8 mouse cellular contexts compared by ENCODE assay signal in genomic region chr5:72914633-72915561, GRCm38 (mm10). TPM values are rescaled to one million over a fixed set of nuclear protein-coding genes. Genes with fewer than 3 reads are reported as not detected.
DNase-seq lines count a peak whose midpoint lies in the region; ATAC-seq lines count a peak whose summit lies in the region.

No protein-coding gene starts in this region.

- no peaks in the 10 kb centered on the region for H3K27me3 ChIP-seq in intestine, embryonic 14.5 days (replicated peaks; ENCODE audit: control insufficient read depth, insufficient read depth, low read length)
- H3K27me3 ChIP-seq in liver, embryonic 13.5 days: peaks cover 14% of the 10 kb centered on the region; the same call in 1 of the 2 replicates
- no peaks in the 10 kb centered on the region; the same call in 1 of the 2 replicates for H3K27me3 ChIP-seq in neural tube, embryonic 14.5 days (ENCODE audit: control insufficient read depth, insufficient read depth, low read length)

- peak; percentile 7 for DNase-seq in ovary, adult 18-20 months (ENCODE audit: low spot score)
- no peak for DNase-seq in ovary, postnatal 36 days (ENCODE audit: low spot score)
- peak; percentile 30 to 34 for DNase-seq in adrenal gland, postnatal 4 days (ENCODE audit: low spot score in 2 of 2)
- peak; percentile 36 for DNase-seq in forelimb bud, embryonic 11.5 days (ENCODE audit: low read depth, low spot score)
- DNase-seq in intestine, embryonic 14.5 days (ENCODE audit: low spot score): no peak
- DNase-seq in liver, embryonic 13.5 days: peak; percentile 33
- DNase-seq in thymus, postnatal 4 days: peak; percentile 71

- H3K4me2 ChIP-seq in intestine, embryonic 14.5 days (ENCODE audit: low read length): peak overlapping the region; percentile 47
- H3K4me2 ChIP-seq in liver, embryonic 13.5 days: peak overlapping the region; percentile 97
- peak overlapping the region; percentile 42 for H3K4me2 ChIP-seq in neural tube, embryonic 14.5 days (ENCODE audit: low read depth, low read length)

- no peaks in the 10 kb centered on the region for H3K36me3 ChIP-seq in intestine, embryonic 14.5 days (ENCODE audit: control insufficient read depth, insufficient read depth, low read length)
- no peaks in the 10 kb centered on the region for H3K36me3 ChIP-seq in liver, embryonic 13.5 days
- no peaks in the 10 kb centered on the region for H3K36me3 ChIP-seq in neural tube, embryonic 14.5 days (ENCODE audit: control insufficient read depth, insufficient read depth, low read length)

- under 1% methylated on average over 62 of the region's 66 CpGs for WGBS in intestine, embryonic 14.5 days
- WGBS in liver, embryonic 13.5 days (ENCODE audit: insufficient replicate concordance): under 1% methylated on average over 66 of the region's 66 CpGs
- under 1% methylated on average over 50 of the region's 66 CpGs for WGBS in neural tube, embryonic 14.5 days

- peak overlapping the region; percentile 89 for H3K9ac ChIP-seq in intestine, embryonic 14.5 days (ENCODE audit: low read length)
- H3K9ac ChIP-seq in liver, embryonic 13.5 days: peak overlapping the region; percentile 93
- H3K9ac ChIP-seq in neural tube, embryonic 14.5 days (replicated peaks; ENCODE audit: low read depth, low read length): peak overlapping the region; percentile 96

- H3K4me1 ChIP-seq in intestine, embryonic 14.5 days (replicated peaks; ENCODE audit: control insufficient read depth, insufficient read depth, low read length): peaks cover 28% of the 10 kb centered on the region
- H3K4me1 ChIP-seq in liver, embryonic 13.5 days (replicated peaks): peaks cover 62% of the 10 kb centered on the region
- H3K4me1 ChIP-seq in neural tube, embryonic 14.5 days (ENCODE audit: control insufficient read depth, insufficient read depth, low read length): peaks cover 21% of the 10 kb centered on the region

- peak overlapping the region; percentile 96 for H3K27ac ChIP-seq in intestine, embryonic 14.5 days (ENCODE audit: low read depth)
- peak overlapping the region; percentile 87 for H3K27ac ChIP-seq in liver, embryonic 13.5 days
- H3K27ac ChIP-seq in neural tube, embryonic 14.5 days (ENCODE audit: low read depth, low read length): peak overlapping the region; percentile 98

- no peaks in the 10 kb centered on the region for H3K9me3 ChIP-seq in intestine, embryonic 14.5 days (ENCODE audit: control insufficient read depth, low read length)
- H3K9me3 ChIP-seq in liver, embryonic 13.5 days (replicated peaks): no peaks in the 10 kb centered on the region
- no peaks in the 10 kb centered on the region for H3K9me3 ChIP-seq in neural tube, embryonic 14.5 days (ENCODE audit: control insufficient read depth, low read length)

- ATAC-seq in intestine, embryonic 14.5 days (replicated peaks; ENCODE audit: low FRiP score, low TSS enrichment, low read depth): peak; percentile 54
- ATAC-seq in liver, embryonic 13.5 days (ENCODE audit: low read depth): no peak; the same call in none of the 2 replicates
- peak; percentile 61 for ATAC-seq in neural tube, embryonic 14.5 days (ENCODE audit: low read depth)

- peak overlapping the region; percentile 88 for H3K4me3 ChIP-seq in intestine, embryonic 14.5 days (ENCODE audit: low read depth, low read length)
- H3K4me3 ChIP-seq in liver, embryonic 13.5 days (replicated peaks): peak overlapping the region; percentile 91
- H3K4me3 ChIP-seq in neural tube, embryonic 14.5 days (ENCODE audit: low read depth, low read length): peak overlapping the region; percentile 97

RNA-seq across cellular contexts. Expression of gene Slain2, which starts 0.8 kb away (rescaled TPM):
- 10 to 100 TPM; 54.6 to 65.3 TPM for total RNA-seq in adrenal gland, postnatal 4 days (2021)
- 20.5 and 20.9 TPM in 2 replicates for polyA plus RNA-seq in intestine, embryonic 14.5 days (2014; fragmentation: Nextera tagmentation; extraction: Ambion mirVana)
- polyA plus RNA-seq in liver, embryonic 13.5 days (2015; fragmentation: Nextera tagmentation; extraction: Ambion mirVana): 4.6 and 7.0 TPM in 2 replicates
- polyA plus RNA-seq in neural tube, embryonic 14.5 days (2014; fragmentation: Nextera tagmentation; extraction: Ambion mirVana): 22.3 and 28.9 TPM in 2 replicates

RNA-seq across cellular contexts. Expression of gene Tec, which starts 46.6 kb away (rescaled TPM):
- total RNA-seq in adrenal gland, postnatal 4 days (2021): 1 to 10 TPM; 3.2 to 5.0 TPM
- 10.6 and 13.7 TPM in 2 replicates for polyA plus RNA-seq in intestine, embryonic 14.5 days (2014; fragmentation: Nextera tagmentation; extraction: Ambion mirVana)
- 3.9 and 5.2 TPM in 2 replicates for polyA plus RNA-seq in liver, embryonic 13.5 days (2015; fragmentation: Nextera tagmentation; extraction: Ambion mirVana)
- 5.8 and 10.8 TPM in 2 replicates for polyA plus RNA-seq in neural tube, embryonic 14.5 days (2014; fragmentation: Nextera tagmentation; extraction: Ambion mirVana)

RNA-seq across cellular contexts. Expression of gene Gm10135, which starts 59.6 kb away (rescaled TPM):
- total RNA-seq in adrenal gland, postnatal 4 days (2021): not detected
- polyA plus RNA-seq in intestine, embryonic 14.5 days (2014; fragmentation: Nextera tagmentation; extraction: Ambion mirVana): not detected in 2 replicates
- polyA plus RNA-seq in liver, embryonic 13.5 days (2015; fragmentation: Nextera tagmentation; extraction: Ambion mirVana): not detected in 2 replicates
- polyA plus RNA-seq in neural tube, embryonic 14.5 days (2014; fragmentation: Nextera tagmentation; extraction: Ambion mirVana): not detected in 2 replicates

Comparison
In these comparisons a context has a peak if more than half of its experiments do, and no peak if none do; other contexts are left out.
1. DNase-seq: peak in ovary, adult 18-20 months (single experiment), adrenal gland, postnatal 4 days (2 of 2), forelimb bud, embryonic 11.5 days (single experiment), liver, embryonic 13.5 days (single experiment) and thymus, postnatal 4 days (single experiment); none in ovary, postnatal 36 days (single experiment) and intestine, embryonic 14.5 days (single experiment).
2. H3K4me2 ChIP-seq: peak in every context shown above with its lines; median percentile 97 in liver, embryonic 13.5 days; 47 in intestine, embryonic 14.5 days; 42 in neural tube, embryonic 14.5 days.
3. Peak in every context shown above with its lines, with median percentiles within 50 percentile points of each other: H3K27ac ChIP-seq, H3K4me3 ChIP-seq and H3K9ac ChIP-seq.